Comparison of ENCODE assay signal across 24 mouse cellular contexts in genomic region chr1:166315706-166316105, GRCm38 (mm10).
"Had no signal": no experiment of that assay in that cellular context is flagged by ENCODE, and none has a peak within 500 bp of the region (broad histone marks: within the 10 kb centered on the region; RNA-seq: fewer than 3 reads in every experiment).

No protein-coding gene starts in this region.

- H3K4me3 ChIP-seq: heart, embryonic 13.5 days; heart, embryonic 15.5 days; hindbrain, embryonic 13.5 days; hindbrain, embryonic 15.5 days; kidney, embryonic 15.5 days; limb, embryonic 13.5 days; limb, embryonic 15.5 days had no signal

- H3K27ac ChIP-seq: heart, embryonic 13.5 days; heart, embryonic 15.5 days; hindbrain, embryonic 13.5 days; hindbrain, embryonic 15.5 days; hindbrain, postnatal 0 days; kidney, embryonic 15.5 days; kidney, postnatal 0 days; limb, embryonic 13.5 days; limb, embryonic 15.5 days; liver, embryonic 14.5 days had no signal

- DNase-seq: gastrocnemius, postnatal 14 days; gastrocnemius, postnatal 36 days; heart, adult 18-20 months; heart, postnatal 14 days; heart, postnatal 36 days; kidney, adult 11 months; kidney, adult 2 months; kidney, adult 9 months; kidney, postnatal 14 days; kidney, postnatal 36 days; layer of hippocampus, adult 9-11 months; layer of hippocampus, postnatal 36 days; left cerebral cortex, postnatal 4 days; lung, adult 18-20 months had no signal

- H3K4me1 ChIP-seq: heart, embryonic 13.5 days; heart, embryonic 15.5 days; hindbrain, embryonic 13.5 days; hindbrain, embryonic 15.5 days; kidney, embryonic 15.5 days; limb, embryonic 13.5 days; limb, embryonic 15.5 days had no signal

- H3K27me3 ChIP-seq: hindbrain, embryonic 13.5 days; hindbrain, embryonic 15.5 days; limb, embryonic 15.5 days had no signal
